Mouse (Mus musculus) intestine, postnatal 0 days (tissue): ENCODE results near the gene Nfatc3. TPM values are rescaled to one million over a fixed set of nuclear protein-coding genes. Genes with fewer than 3 reads are reported as not detected.

Experiments
- ATAC-seq: fragments of 200-750 bp; cut with Nextera tagmentation; 2 replicates; pipeline ENCODE4 v1.8.0; 2017; ENCODE audit warnings: mild to moderate bottlenecking, moderate TSS enrichment, moderate library complexity
- H3K27ac ChIP-seq: fragments of 300-500 bp; sonication (generic); 2 replicates; pipeline ENCODE4 v1.5.1; 2014; ENCODE audit warnings: mild to moderate bottlenecking, low read depth, low read length, moderate library complexity
- H3K27me3 ChIP-seq: fragments of 300-500 bp; sonication (generic); replicated peaks from 2 replicates; pipeline ENCODE4 v1.6.1; 2014; ENCODE audit warnings: low read length, mixed read lengths; ENCODE audit not compliant: control insufficient read depth, insufficient read depth
- H3K36me3 ChIP-seq: fragments of 300-500 bp; sonication (generic); 2 replicates; pipeline ENCODE4 v1.6.1; 2014; ENCODE audit warnings: mild to moderate bottlenecking, moderate library complexity; ENCODE audit not compliant: control insufficient read depth, insufficient read depth
- H3K4me1 ChIP-seq: fragments of 300-500 bp; sonication (generic); replicated peaks from 2 replicates; pipeline ENCODE4 v1.6.1; 2014; ENCODE audit warnings: antibody characterized with exemption, low read length, mixed read lengths; ENCODE audit not compliant: control insufficient read depth, insufficient read depth
- H3K4me2 ChIP-seq: fragments of 300-500 bp; sonication (generic); replicated peaks from 2 replicates; pipeline ENCODE4 v1.6.1; 2014; ENCODE audit warnings: low read depth, mild to moderate bottlenecking, moderate library complexity
- H3K4me3 ChIP-seq: fragments of 300-500 bp; sonication (generic); 2 replicates; pipeline ENCODE4 v1.5.1; 2014; ENCODE audit warnings: low read depth, low read length
- H3K9ac ChIP-seq: fragments of 300-500 bp; sonication (generic); 2 replicates; pipeline ENCODE4 v1.6.1; 2014; ENCODE audit warnings: mild to moderate bottlenecking, low read depth, low read length
- H3K9me3 ChIP-seq: fragments of 300-500 bp; sonication (generic); 2 replicates; pipeline ENCODE4 v1.6.1; 2016; ENCODE audit warnings: mixed run types; ENCODE audit not compliant: control insufficient read depth
- CTCF ChIP-seq: sonication (generic); IDR thresholded peaks from 2 replicates; pipeline ENCODE4 v1.5.1; 2016; ENCODE audit warnings: low read depth, mild to moderate bottlenecking, control low read depth, antibody characterized with exemption, moderate library complexity
- WGBS: fragments of 180-500 bp; shearing (Covaris S2); extraction: QIAGEN DNeasy Blood & Tissue Kit; methylation state at CpG from one replicate; pipeline ENCODE4 v1.1.7; 2014; 5-methylcytosine and 5-hydroxymethylcytosine counted together
- polyA plus RNA-seq: library from polyadenylated mRNA; unstranded; fragments of >200 nt; fragmentation: Nextera tagmentation; extraction: Ambion mirVana; gene quantifications from 2 replicates; pipeline ENCODE4 v1.2.1, GENCODE M21; 2015

Gene Nfatc3
- polyA plus RNA-seq, 1 experiment from 2014 or later, result 3.1 TPM

DNA sequence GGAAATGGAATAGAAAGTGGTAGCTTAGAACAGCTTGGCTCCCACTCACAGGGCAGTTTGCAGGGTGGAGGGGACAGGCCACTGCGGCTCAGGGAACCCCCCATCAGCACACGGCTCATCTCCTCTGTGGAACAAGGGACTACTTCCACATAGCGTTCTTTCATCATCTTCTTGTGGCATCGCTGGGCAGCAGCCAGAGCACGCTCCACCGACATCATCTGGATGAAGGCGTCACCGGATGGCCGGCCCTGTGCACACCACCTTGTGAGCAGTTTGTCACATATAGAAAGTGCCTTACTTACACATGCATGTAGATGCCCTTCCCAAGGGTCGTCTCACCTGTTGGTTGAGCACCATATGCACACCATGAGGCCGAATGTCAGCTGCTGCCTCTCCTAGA, 73.7 kb downstream of the Nfatc3 start:
- no peak overlapping the region for H3K4me2 ChIP-seq
- H3K9me3 ChIP-seq, result no peaks in the 10 kb centered on the region
- H3K4me1 ChIP-seq, result 0 out of 2 replicates have a peak, but pooled peaks cover 3% of the 10 kb centered on the region
- no peak for TF ChIP-seq CTCF
- H3K27me3 ChIP-seq, result 0 out of 2 replicates have a peak, but pooled peaks cover 3% of the 10 kb centered on the region
- H3K9ac ChIP-seq, result no peak overlapping the region
- no peak overlapping the region for H3K27ac ChIP-seq
- H3K4me3 ChIP-seq, result no peak overlapping the region
- 88% methylated on average over 11 of the region's 11 CpGs for WGBS
- H3K36me3 ChIP-seq, result peaks cover 60% of the 10 kb centered on the region
- ATAC-seq, result no peak

DNA sequence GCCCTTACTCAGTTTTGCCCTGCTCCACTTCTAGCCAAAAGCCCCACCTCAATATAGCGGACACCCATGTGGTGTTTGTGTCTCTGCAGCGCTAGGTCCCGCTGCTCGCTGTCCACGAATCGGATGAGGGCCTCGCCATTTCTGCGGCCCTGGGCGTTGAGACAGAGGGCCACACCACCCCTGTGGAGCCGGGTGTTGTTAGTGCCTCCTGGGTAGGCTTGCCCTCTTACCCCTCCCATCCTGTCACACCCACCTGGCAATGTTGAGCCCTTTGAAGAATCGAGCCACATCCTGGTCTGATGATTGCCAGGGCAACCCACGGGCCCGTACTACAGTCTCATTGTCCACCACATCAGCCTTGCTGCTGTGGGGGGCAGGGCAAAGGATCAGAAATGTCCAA, 74.9 kb downstream of the Nfatc3 start:
- H3K27me3 ChIP-seq, result 0 out of 2 replicates have a peak, but pooled peaks cover 3% of the 10 kb centered on the region
- no peak overlapping the region for H3K4me3 ChIP-seq
- no peak for TF ChIP-seq CTCF
- H3K4me2 ChIP-seq, result no peak overlapping the region
- ATAC-seq, result no peak
- H3K36me3 ChIP-seq, result peaks cover 49% of the 10 kb centered on the region
- no peak overlapping the region for H3K27ac ChIP-seq
- no peak overlapping the region for H3K9ac ChIP-seq
- 0 out of 2 replicates have a peak, but pooled peaks cover 3% of the 10 kb centered on the region for H3K4me1 ChIP-seq
- WGBS, result 55% methylated on average over 13 of the region's 13 CpGs
- H3K9me3 ChIP-seq, result no peaks in the 10 kb centered on the region

DNA sequence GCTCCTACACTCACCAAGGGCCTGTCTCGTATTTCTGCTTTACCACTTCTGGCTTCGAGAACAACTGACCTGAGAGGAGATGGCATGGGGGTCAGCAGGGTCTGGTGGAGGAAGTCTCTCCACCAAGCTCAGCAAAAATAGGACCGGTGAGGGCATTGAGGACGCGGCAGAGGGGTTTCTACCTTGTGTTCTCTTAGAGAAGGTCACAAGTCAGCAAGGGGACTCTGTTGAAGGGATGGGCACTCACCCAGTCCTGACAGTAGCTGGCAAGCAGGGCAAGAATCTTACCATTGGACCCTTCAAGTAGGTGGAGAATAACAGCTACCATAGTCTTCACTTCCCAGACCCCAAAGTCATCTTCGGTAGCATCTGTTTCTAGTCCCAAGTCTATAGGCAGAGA, 75.3 kb downstream of the Nfatc3 start:
- Histone ChIP-seq H3K36me3 (peaks cover 45% of the 10 kb centered on the region), H3K4me3 (no peak overlapping the region), H3K4me1 (0 out of 2 replicates have a peak, but pooled peaks cover 3% of the 10 kb centered on the region), H3K4me2 (peak overlapping the region; percentile 82; the same call in 1 of the 2 replicates), H3K27ac (no peak overlapping the region), H3K9ac (no peak overlapping the region), H3K9me3 (no peaks in the 10 kb centered on the region), H3K27me3 (0 out of 2 replicates have a peak, but pooled peaks cover 3% of the 10 kb centered on the region)
- WGBS, result 74% methylated on average over 6 of the region's 6 CpGs
- TF ChIP-seq CTCF, result no peak
- ATAC-seq, result no peak

DNA sequence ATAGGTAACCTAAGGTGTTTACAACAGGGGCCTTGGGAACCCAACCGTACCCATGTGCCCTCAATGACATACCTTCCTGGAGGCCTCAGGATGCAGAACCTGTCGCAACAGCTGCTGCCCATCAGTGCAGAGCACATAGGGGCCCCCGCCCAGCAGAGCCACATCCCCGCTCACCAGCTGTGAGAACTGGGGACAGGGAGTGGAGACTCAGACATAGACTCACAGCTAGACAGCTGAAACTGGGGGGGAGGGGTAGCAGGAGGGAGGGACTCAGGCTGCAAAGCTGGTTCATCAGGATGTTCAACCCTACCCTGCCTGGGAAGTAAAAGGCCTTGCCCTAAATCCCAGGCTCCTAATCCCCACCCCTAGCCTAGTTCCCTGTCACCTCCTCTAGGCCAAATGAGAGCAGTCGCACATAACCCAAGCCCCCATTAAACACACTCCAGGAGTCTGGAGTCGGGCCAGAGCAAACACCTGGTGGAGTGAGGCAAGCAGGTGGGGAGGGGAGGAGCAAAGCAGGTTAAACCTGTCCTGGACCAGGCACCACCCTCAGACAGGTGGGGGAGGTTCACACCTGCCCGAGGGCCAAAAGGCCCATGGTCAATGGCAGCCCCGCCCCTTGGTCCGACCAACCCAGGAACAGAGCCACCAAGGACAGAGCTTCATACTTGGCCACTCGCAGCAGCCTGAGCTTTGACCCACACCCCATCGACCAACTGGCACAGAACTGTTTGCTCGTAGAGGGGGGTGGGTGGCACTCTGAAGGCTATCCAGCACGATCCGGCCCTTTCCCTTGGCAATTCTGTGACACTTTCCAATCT, 76.3 kb downstream of the Nfatc3 start:
- H3K9me3 ChIP-seq, result no peaks in the 10 kb centered on the region
- TF ChIP-seq CTCF, result 0 out of 2 replicates have a peak, but pooled peaks have one; percentile 1
- H3K4me2 ChIP-seq, result peak overlapping the region; percentile 82
- peaks cover 37% of the 10 kb centered on the region for H3K36me3 ChIP-seq
- 11% methylated on average over 14 of the region's 14 CpGs for WGBS
- H3K4me3 ChIP-seq, result peak overlapping the region; percentile 54
- 0 out of 2 replicates have a peak, but pooled peaks cover 3% of the 10 kb centered on the region for H3K27me3 ChIP-seq
- peak overlapping the region; percentile 87 for H3K27ac ChIP-seq
- H3K9ac ChIP-seq, result peak overlapping the region; percentile 58
- ATAC-seq, result peak; percentile 81
- H3K4me1 ChIP-seq, result 0 out of 2 replicates have a peak, but pooled peaks cover 3% of the 10 kb centered on the region

DNA sequence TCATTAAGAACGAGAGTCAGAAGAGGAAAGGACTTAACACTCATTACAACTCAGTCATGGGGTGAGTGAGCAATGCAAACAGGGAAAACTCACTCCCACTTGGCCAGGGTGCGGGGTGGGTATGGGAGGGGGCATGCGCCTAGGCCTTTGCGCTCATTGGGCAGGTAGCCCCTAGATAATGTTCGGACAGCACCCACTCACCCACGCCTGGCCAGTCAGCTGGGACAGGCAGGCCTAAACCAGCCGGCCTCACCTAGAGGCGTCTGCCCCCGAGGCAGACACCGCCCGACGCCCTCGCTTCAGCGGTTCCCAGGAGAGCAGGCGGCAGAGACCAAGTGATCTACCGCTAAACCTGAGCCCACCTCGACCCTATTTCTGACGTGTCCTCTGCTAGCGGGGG, 77.0 kb downstream of the Nfatc3 start:
- Histone ChIP-seq H3K4me3 (peak overlapping the region; percentile 54), H3K9me3 (no peaks in the 10 kb centered on the region), H3K27me3 (0 out of 2 replicates have a peak, but pooled peaks cover 3% of the 10 kb centered on the region), H3K4me2 (peak overlapping the region; percentile 82), H3K36me3 (peaks cover 30% of the 10 kb centered on the region), H3K4me1 (0 out of 2 replicates have a peak, but pooled peaks cover 3% of the 10 kb centered on the region), H3K27ac (peak overlapping the region; percentile 87), H3K9ac (peak overlapping the region; percentile 58)
- no peak for ATAC-seq
- WGBS, result 4% methylated on average over 19 of the region's 19 CpGs
- no peak for TF ChIP-seq CTCF

DNA sequence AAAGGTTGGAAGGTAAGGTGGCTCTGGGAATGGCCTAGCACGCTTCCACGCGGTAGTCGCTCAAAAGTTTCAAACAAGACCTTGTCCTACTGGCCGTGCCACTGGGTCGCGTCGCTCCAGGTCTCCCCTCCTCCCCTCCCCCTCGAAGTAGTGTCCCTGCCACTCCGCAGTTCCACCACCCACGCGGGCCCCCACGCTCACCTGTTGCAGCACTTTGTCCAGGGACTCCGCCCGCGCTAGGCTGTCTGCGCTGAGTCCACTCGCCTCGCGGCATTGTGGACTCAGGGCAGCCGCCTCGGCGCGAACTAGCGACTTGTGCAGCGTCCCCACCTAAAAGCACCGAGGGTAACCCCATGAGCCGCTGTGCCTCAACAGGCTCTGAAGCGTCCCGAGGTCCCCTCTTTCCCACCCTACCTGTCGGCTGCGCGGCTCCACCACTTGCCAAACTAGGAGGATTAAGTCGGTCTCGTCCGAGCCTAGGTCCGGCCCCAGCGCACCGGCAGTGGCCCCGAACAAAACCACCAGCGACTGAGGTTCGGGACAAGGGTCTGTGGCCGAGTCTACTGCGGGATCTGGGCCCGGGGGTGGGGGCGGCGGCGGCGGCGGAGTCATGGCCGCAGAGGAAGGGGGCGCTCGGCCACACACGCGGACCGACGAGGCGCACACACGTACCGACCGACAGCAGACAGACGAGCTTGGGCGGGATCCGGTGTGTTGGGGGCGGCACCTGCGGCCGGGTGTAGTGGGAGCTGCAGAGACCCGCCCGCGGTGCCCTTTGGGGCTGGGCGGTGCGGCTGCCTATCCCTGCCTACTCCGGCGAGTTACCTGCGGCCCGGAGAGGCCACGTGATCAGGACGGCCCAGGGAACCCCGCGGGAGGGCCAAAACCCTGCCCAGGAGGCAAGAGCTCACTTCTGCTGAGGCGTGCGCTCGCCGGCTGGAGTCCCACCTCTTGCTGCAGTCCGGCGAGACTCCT, 77.8 kb downstream of the Nfatc3 start, which contains the start of gene Esrp2:
Gene Esrp2, minus strand, starts transcription at position 819 of the 975 bp plus-strand sequence.
- 0 out of 2 replicates have a peak, but pooled peaks cover 3% of the 10 kb centered on the region for H3K27me3 ChIP-seq
- H3K4me3 ChIP-seq, result peak within 1 kb of the TSS; percentile 54
- peak; percentile 76 for ATAC-seq
- peak within 1 kb of the TSS; percentile 87 for H3K27ac ChIP-seq
- 0 out of 2 replicates have a peak, but pooled peaks cover 3% of the 10 kb centered on the region for H3K4me1 ChIP-seq
- WGBS, result under 1% methylated on average over 85 of the region's 86 CpGs
- H3K9me3 ChIP-seq, result no peaks in the 10 kb centered on the region
- peak within 1 kb of the TSS; percentile 58 for H3K9ac ChIP-seq
- peaks cover 23% of the 10 kb centered on the region for H3K36me3 ChIP-seq
- peak within 1 kb of the TSS; percentile 82 for H3K4me2 ChIP-seq
- peak; percentile 35 for TF ChIP-seq CTCF
